9 mouse cellular contexts compared by ENCODE assay signal in genomic region chrX:44228847-44229246, GRCm38 (mm10).
DNase-seq lines count a peak whose midpoint lies in the region; ATAC-seq lines count a peak whose summit lies in the region.
"Had no signal": no experiment of that assay in that cellular context is flagged by ENCODE, and none has a peak within 500 bp of the region (broad histone marks: within the 10 kb centered on the region; RNA-seq: fewer than 3 reads in every experiment).

No protein-coding gene starts in this region.

- H3K4me1 ChIP-seq in forebrain, embryonic 14.5 days (ENCODE audit: control insufficient read depth, insufficient read depth, low read length): no peaks in the 10 kb centered on the region
- H3K4me1 ChIP-seq in forebrain, embryonic 10.5 days: no peaks in the 10 kb centered on the region
- no peaks in the 10 kb centered on the region for H3K4me1 ChIP-seq in limb, embryonic 11.5 days (ENCODE audit: control insufficient read depth, insufficient read depth, low read length)
- H3K4me1 ChIP-seq in limb, embryonic 10.5 days: no peaks in the 10 kb centered on the region
- H3K4me1 ChIP-seq in midbrain, embryonic 13.5 days (replicated peaks): no peaks in the 10 kb centered on the region
- H3K4me1 ChIP-seq: embryonic facial prominence, embryonic 13.5 days had no signal

- no peak overlapping the region for H3K4me3 ChIP-seq in forebrain, embryonic 14.5 days (ENCODE audit: low read depth, low read length)
- H3K4me3 ChIP-seq in forebrain, embryonic 10.5 days: no peak overlapping the region
- H3K4me3 ChIP-seq in limb, embryonic 11.5 days (ENCODE audit: low read depth, low read length): no peak overlapping the region
- H3K4me3 ChIP-seq in limb, embryonic 10.5 days: no peak overlapping the region
- H3K4me3 ChIP-seq in midbrain, embryonic 13.5 days (replicated peaks): no peak overlapping the region
- H3K4me3 ChIP-seq: embryonic facial prominence, embryonic 13.5 days had no signal

- H3K9me3 ChIP-seq in forebrain, embryonic 14.5 days (replicated peaks; ENCODE audit: control insufficient read depth, low read length): no peaks in the 10 kb centered on the region
- H3K9me3 ChIP-seq in forebrain, embryonic 10.5 days: no peaks in the 10 kb centered on the region
- H3K9me3 ChIP-seq in limb, embryonic 11.5 days (ENCODE audit: control insufficient read depth, low read length): no peaks in the 10 kb centered on the region
- no peaks in the 10 kb centered on the region for H3K9me3 ChIP-seq in limb, embryonic 10.5 days (replicated peaks)
- H3K9me3 ChIP-seq in midbrain, embryonic 13.5 days: no peaks in the 10 kb centered on the region
- H3K9me3 ChIP-seq: embryonic facial prominence, embryonic 13.5 days had no signal

- ATAC-seq in forebrain, embryonic 14.5 days: no peak
- ATAC-seq in limb, embryonic 11.5 days (ENCODE audit: insufficient number of reproducible peaks, low FRiP score, low TSS enrichment, low read depth): no peak
- no peak for ATAC-seq in megakaryocyte progenitor cell, adult 5-6 weeks (replicated peaks; ENCODE audit: poor library complexity)
- no peak for ATAC-seq in midbrain, embryonic 13.5 days

- DNase-seq in forebrain, embryonic 14.5 days (ENCODE audit: low spot score): peak; percentile 23
- no peak for DNase-seq in forebrain, embryonic 10.5 days (ENCODE audit: extremely low spot score, low spot score)
- peak; percentile 21 for DNase-seq in limb, embryonic 11.5 days (ENCODE audit: low spot score)
- DNase-seq in limb, embryonic 10.5 days (ENCODE audit: low spot score): no peak
- peak; percentile 0 for DNase-seq in MEL-GATA-1-ER (ENCODE audit: extremely low read depth, low read depth)
- peak; percentile 3 to 6 for DNase-seq in layer of hippocampus, adult 8-10 months (ENCODE audit: low spot score in 2 of 2)

- H3K27ac ChIP-seq in forebrain, embryonic 14.5 days (ENCODE audit: low read depth, low read length): no peak overlapping the region
- H3K27ac ChIP-seq in forebrain, embryonic 10.5 days: no peak overlapping the region
- H3K27ac ChIP-seq in limb, embryonic 11.5 days (replicated peaks; ENCODE audit: low read depth, low read length): no peak overlapping the region
- no peak overlapping the region for H3K27ac ChIP-seq in limb, embryonic 10.5 days
- H3K27ac ChIP-seq in midbrain, embryonic 13.5 days: no peak overlapping the region
- H3K27ac ChIP-seq: embryonic facial prominence, embryonic 13.5 days had no signal

- H3K36me3 ChIP-seq in forebrain, embryonic 14.5 days (ENCODE audit: control insufficient read depth, insufficient read depth, low read length): no peaks in the 10 kb centered on the region
- no peaks in the 10 kb centered on the region for H3K36me3 ChIP-seq in forebrain, embryonic 10.5 days (replicated peaks)
- no peaks in the 10 kb centered on the region for H3K36me3 ChIP-seq in limb, embryonic 11.5 days (ENCODE audit: control insufficient read depth, insufficient read depth, low read length)
- no peaks in the 10 kb centered on the region for H3K36me3 ChIP-seq in limb, embryonic 10.5 days
- H3K36me3 ChIP-seq in midbrain, embryonic 13.5 days: no peaks in the 10 kb centered on the region
- H3K36me3 ChIP-seq: embryonic facial prominence, embryonic 13.5 days had no signal

- no peaks in the 10 kb centered on the region for H3K27me3 ChIP-seq in forebrain, embryonic 14.5 days (replicated peaks; ENCODE audit: control insufficient read depth, insufficient read depth, low read length)
- no peaks in the 10 kb centered on the region for H3K27me3 ChIP-seq in forebrain, embryonic 10.5 days (ENCODE audit: poor library complexity, severe bottlenecking)
- H3K27me3 ChIP-seq in limb, embryonic 11.5 days (ENCODE audit: control insufficient read depth, insufficient read depth, low read length): no peaks in the 10 kb centered on the region
- no peaks in the 10 kb centered on the region for H3K27me3 ChIP-seq in limb, embryonic 10.5 days (ENCODE audit: low read depth, poor library complexity, severe bottlenecking)
- no peaks in the 10 kb centered on the region for H3K27me3 ChIP-seq in midbrain, embryonic 13.5 days
- H3K27me3 ChIP-seq: embryonic facial prominence, embryonic 13.5 days had no signal

- no peak overlapping the region for H3K4me2 ChIP-seq in forebrain, embryonic 14.5 days (ENCODE audit: low read length)
- no peak overlapping the region for H3K4me2 ChIP-seq in limb, embryonic 11.5 days (ENCODE audit: low read depth, severe bottlenecking)
- H3K4me2 ChIP-seq in midbrain, embryonic 13.5 days (replicated peaks): no peak overlapping the region
- H3K4me2 ChIP-seq: embryonic facial prominence, embryonic 13.5 days had no signal

- 11% methylated on average over 2 of the region's 2 CpGs for WGBS in forebrain, embryonic 14.5 days
- WGBS in forebrain, embryonic 10.5 days: 17% methylated on average over 2 of the region's 2 CpGs
- WGBS in limb, embryonic 11.5 days: 21% methylated on average over 2 of the region's 2 CpGs
- WGBS in limb, embryonic 10.5 days: 24% methylated on average over 2 of the region's 2 CpGs
- 21% methylated on average over 2 of the region's 2 CpGs for WGBS in midbrain, embryonic 13.5 days

- no peak overlapping the region for H3K9ac ChIP-seq in forebrain, embryonic 14.5 days (ENCODE audit: low read length)
- H3K9ac ChIP-seq in limb, embryonic 11.5 days (ENCODE audit: low read length): no peak overlapping the region
- H3K9ac ChIP-seq in midbrain, embryonic 13.5 days (replicated peaks): no peak overlapping the region
- H3K9ac ChIP-seq: embryonic facial prominence, embryonic 13.5 days had no signal

Comparison
In these comparisons a context has a peak if more than half of its experiments do, and no peak if none do; other contexts are left out.
1. DNase-seq: peak in forebrain, embryonic 14.5 days (single experiment), limb, embryonic 11.5 days (single experiment), MEL-GATA-1-ER (single experiment) and layer of hippocampus, adult 8-10 months (2 of 2); none in forebrain, embryonic 10.5 days (single experiment) and limb, embryonic 10.5 days (single experiment).